In the genomic region with DNA sequence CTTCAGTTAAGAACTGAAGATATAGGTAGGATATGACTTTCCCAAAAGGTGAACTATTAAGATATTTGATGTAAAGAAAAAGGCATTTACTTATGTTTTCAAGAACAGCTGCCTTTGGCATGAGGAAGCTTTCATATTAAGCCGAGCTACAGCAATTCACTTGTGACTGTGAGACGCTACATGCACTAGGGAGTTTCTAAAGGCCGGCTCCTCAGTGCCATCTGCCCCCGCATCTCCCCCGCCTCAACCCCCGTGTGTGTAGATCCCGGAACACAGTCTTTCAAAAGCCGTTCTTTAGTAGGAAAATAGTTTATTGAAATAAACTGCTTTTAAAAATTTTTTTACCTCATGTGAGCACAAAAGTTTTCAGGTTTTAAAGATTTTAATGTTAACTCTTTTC, we compare ENCODE assay signal across 22 mouse cellular contexts. TPM values are rescaled to one million over a fixed set of nuclear protein-coding genes. Genes with fewer than 3 reads are reported as not detected.
DNase-seq lines count a peak whose midpoint lies in the region; ATAC-seq lines count a peak whose summit lies in the region.
"Had no signal": no experiment of that assay in that cellular context is flagged by ENCODE, and none has a peak within 500 bp of the region (broad histone marks: within the 10 kb centered on the region; RNA-seq: fewer than 3 reads in every experiment).

No protein-coding gene starts in this region.

- H3K27ac ChIP-seq in hindbrain, embryonic 14.5 days: peak overlapping the region; percentile 57; the same call in 1 of the 2 replicates
- no peak overlapping the region for H3K27ac ChIP-seq in hindbrain, embryonic 16.5 days (ENCODE audit: low read depth, low read length)
- H3K27ac ChIP-seq in forebrain, embryonic 13.5 days: no peak overlapping the region
- H3K27ac ChIP-seq in midbrain, embryonic 16.5 days (ENCODE audit: low read length): no peak overlapping the region
- H3K27ac ChIP-seq: heart, embryonic 13.5 days; kidney, postnatal 0 days; neural tube, embryonic 12.5 days had no signal

- no peak overlapping the region for H3K4me3 ChIP-seq in hindbrain, embryonic 14.5 days (replicated peaks; ENCODE audit: low read length)
- H3K4me3 ChIP-seq in hindbrain, embryonic 16.5 days (ENCODE audit: low read length): no peak overlapping the region
- H3K4me3 ChIP-seq in forebrain, embryonic 13.5 days: no peak overlapping the region; the same call in 1 of the 2 replicates
- peak overlapping the region; percentile 22 for H3K4me3 ChIP-seq in midbrain, embryonic 16.5 days (ENCODE audit: low read depth, low read length)
- H3K4me3 ChIP-seq: heart, embryonic 13.5 days; neural tube, embryonic 12.5 days had no signal

- H3K36me3 ChIP-seq in hindbrain, embryonic 14.5 days (replicated peaks; ENCODE audit: control insufficient read depth, insufficient read depth): no peaks in the 10 kb centered on the region
- H3K36me3 ChIP-seq in hindbrain, embryonic 16.5 days (ENCODE audit: control insufficient read depth, insufficient read depth, low read length): no peaks in the 10 kb centered on the region
- H3K36me3 ChIP-seq in forebrain, embryonic 13.5 days (ENCODE audit: poor library complexity, severe bottlenecking): no peaks in the 10 kb centered on the region
- no peaks in the 10 kb centered on the region for H3K36me3 ChIP-seq in midbrain, embryonic 16.5 days (ENCODE audit: control insufficient read depth, insufficient read depth, low read length)
- H3K36me3 ChIP-seq: heart, embryonic 13.5 days; neural tube, embryonic 12.5 days had no signal

- WGBS in hindbrain, embryonic 14.5 days: 56% methylated on average over 8 of the region's 8 CpGs
- 55% methylated on average over 8 of the region's 8 CpGs for WGBS in hindbrain, embryonic 16.5 days
- 19% methylated on average over 8 of the region's 8 CpGs for WGBS in forebrain, embryonic 13.5 days
- WGBS in midbrain, embryonic 16.5 days: 30% methylated on average over 8 of the region's 8 CpGs

- no peaks in the 10 kb centered on the region for H3K4me1 ChIP-seq in hindbrain, embryonic 14.5 days (replicated peaks; ENCODE audit: control insufficient read depth, insufficient read depth, low read length)
- H3K4me1 ChIP-seq in hindbrain, embryonic 16.5 days (ENCODE audit: control insufficient read depth, insufficient read depth, low read depth, low read length): no peaks in the 10 kb centered on the region
- H3K4me1 ChIP-seq in forebrain, embryonic 13.5 days: peaks cover 6% of the 10 kb centered on the region; the same call in 1 of the 2 replicates
- H3K4me1 ChIP-seq in midbrain, embryonic 16.5 days (ENCODE audit: control insufficient read depth, insufficient read depth, low read length): no peaks in the 10 kb centered on the region
- H3K4me1 ChIP-seq: heart, embryonic 13.5 days; neural tube, embryonic 12.5 days had no signal

- peak overlapping the region; percentile 28; the same call in 1 of the 2 replicates for H3K4me2 ChIP-seq in hindbrain, embryonic 14.5 days (replicated peaks)
- no peak overlapping the region for H3K4me2 ChIP-seq in hindbrain, embryonic 16.5 days (ENCODE audit: low read length)
- H3K4me2 ChIP-seq in forebrain, embryonic 13.5 days: peak overlapping the region; percentile 49
- H3K4me2 ChIP-seq in midbrain, embryonic 16.5 days (ENCODE audit: low read length): peak overlapping the region; percentile 48
- H3K4me2 ChIP-seq: heart, embryonic 13.5 days; neural tube, embryonic 12.5 days had no signal

- 0 out of 2 replicates have a peak, but pooled peaks cover 3% of the 10 kb centered on the region for H3K9me3 ChIP-seq in hindbrain, embryonic 14.5 days (ENCODE audit: control insufficient read depth, low read length)
- H3K9me3 ChIP-seq in hindbrain, embryonic 16.5 days (ENCODE audit: control insufficient read depth, low read length): no peaks in the 10 kb centered on the region
- H3K9me3 ChIP-seq in forebrain, embryonic 13.5 days (replicated peaks): no peaks in the 10 kb centered on the region
- no peaks in the 10 kb centered on the region for H3K9me3 ChIP-seq in midbrain, embryonic 16.5 days (replicated peaks; ENCODE audit: control insufficient read depth, low read length, poor library complexity, severe bottlenecking)
- H3K9me3 ChIP-seq: heart, embryonic 13.5 days; neural tube, embryonic 12.5 days had no signal

- ATAC-seq in hindbrain, embryonic 14.5 days (ENCODE audit: low FRiP score): no peak
- no peak for ATAC-seq in hindbrain, embryonic 16.5 days
- peak; percentile 83 for ATAC-seq in forebrain, embryonic 13.5 days
- ATAC-seq in midbrain, embryonic 16.5 days: 0 out of 2 replicates have a peak, but pooled peaks have one; percentile 50

- no peak for DNase-seq in hindbrain, embryonic 14.5 days (ENCODE audit: low spot score)
- peak; percentile 39 for DNase-seq in brain, adult 2 months (ENCODE audit: low read depth, low spot score)
- no peak for DNase-seq in kidney, adult 18-20 months
- DNase-seq in thymus, postnatal 4 days: no peak
- no peak for DNase-seq in T-cell, adult 2 months (ENCODE audit: low spot score)
- DNase-seq: cerebellum, adult 18-20 months; cerebellum, postnatal 36 days; gastrocnemius, postnatal 14 days; heart, adult 11 months; heart, postnatal 14 days; kidney, adult 11 months; lung, postnatal 4 days; thymus, postnatal 25 days had no signal

- no peak overlapping the region for H3K9ac ChIP-seq in hindbrain, embryonic 14.5 days
- H3K9ac ChIP-seq in hindbrain, embryonic 16.5 days (ENCODE audit: low read depth, low read length): no peak overlapping the region
- H3K9ac ChIP-seq in forebrain, embryonic 13.5 days: no peak overlapping the region
- no peak overlapping the region for H3K9ac ChIP-seq in midbrain, embryonic 16.5 days (ENCODE audit: low read depth, low read length)
- H3K9ac ChIP-seq: heart, embryonic 13.5 days; neural tube, embryonic 12.5 days had no signal

- H3K27me3 ChIP-seq in hindbrain, embryonic 14.5 days (ENCODE audit: control insufficient read depth, insufficient read depth, low read length): no peaks in the 10 kb centered on the region
- no peaks in the 10 kb centered on the region for H3K27me3 ChIP-seq in hindbrain, embryonic 16.5 days (replicated peaks; ENCODE audit: control insufficient read depth, insufficient read depth, low read length)
- H3K27me3 ChIP-seq in forebrain, embryonic 13.5 days: no peaks in the 10 kb centered on the region
- H3K27me3 ChIP-seq in midbrain, embryonic 16.5 days (ENCODE audit: control insufficient read depth, insufficient read depth, low read depth, low read length): no peaks in the 10 kb centered on the region
- H3K27me3 ChIP-seq: heart, embryonic 13.5 days; neural tube, embryonic 12.5 days had no signal

RNA-seq across cellular contexts. Expression of gene Slc4a10, which starts 42.5 kb away (rescaled TPM):
- 34.0 and 37.5 TPM in 2 replicates for polyA plus RNA-seq in hindbrain, embryonic 14.5 days (2014; fragmentation: Nextera tagmentation; extraction: Ambion mirVana)
- 29.2 and 29.5 TPM in 2 replicates for polyA plus RNA-seq in hindbrain, embryonic 16.5 days (2015; fragmentation: Nextera tagmentation; extraction: Ambion mirVana)
- polyA plus RNA-seq in forebrain, embryonic 13.5 days (2015; fragmentation: Nextera tagmentation; extraction: Ambion mirVana): 2.7 and 4.0 TPM in 2 replicates
- 25.1 and 28.9 TPM in 2 replicates for polyA plus RNA-seq in midbrain, embryonic 16.5 days (2015; fragmentation: Nextera tagmentation; extraction: Ambion mirVana)
- polyA plus RNA-seq: limb, embryonic 11.5 days; liver, adult 2 months; liver, embryonic 16.5 days had no signal

Comparison
In these comparisons a context has a peak if more than half of its experiments do, and no peak if none do; other contexts are left out.
1. ATAC-seq: peak in forebrain, embryonic 13.5 days (single experiment) and midbrain, embryonic 16.5 days (single experiment); none in hindbrain, embryonic 14.5 days (single experiment) and hindbrain, embryonic 16.5 days (single experiment).